Mouse (Mus musculus): ENCODE measurements around the gene Ap2a1.

Ap2a1 gene

GRCm38 (mm10) chr7:44863982-44864494 is 65.3 kb downstream of the Ap2a1 start:
- DNase-seq, result no peak

DNA sequence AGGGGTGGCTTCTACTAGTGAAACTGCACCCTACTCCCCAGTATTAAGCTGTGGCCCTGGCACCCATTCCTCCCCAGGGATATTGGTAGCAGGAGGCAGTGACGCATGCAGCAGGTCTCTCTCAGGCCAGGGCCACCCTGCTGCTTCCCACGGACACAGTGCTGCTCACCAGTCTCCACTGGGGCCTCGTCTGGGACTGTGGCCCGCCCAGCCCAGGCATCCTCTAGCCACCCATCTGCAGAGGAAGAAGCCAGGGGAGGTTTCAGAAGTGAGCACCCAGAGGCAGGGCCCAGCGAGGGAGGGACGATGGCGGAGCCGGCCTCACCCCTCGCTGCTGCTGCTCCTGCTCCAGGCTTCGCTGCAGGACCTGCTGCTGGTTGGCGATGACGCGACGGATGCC is 66.1 kb downstream of the Ap2a1 start:
- DNase-seq, result no peak

DNA sequence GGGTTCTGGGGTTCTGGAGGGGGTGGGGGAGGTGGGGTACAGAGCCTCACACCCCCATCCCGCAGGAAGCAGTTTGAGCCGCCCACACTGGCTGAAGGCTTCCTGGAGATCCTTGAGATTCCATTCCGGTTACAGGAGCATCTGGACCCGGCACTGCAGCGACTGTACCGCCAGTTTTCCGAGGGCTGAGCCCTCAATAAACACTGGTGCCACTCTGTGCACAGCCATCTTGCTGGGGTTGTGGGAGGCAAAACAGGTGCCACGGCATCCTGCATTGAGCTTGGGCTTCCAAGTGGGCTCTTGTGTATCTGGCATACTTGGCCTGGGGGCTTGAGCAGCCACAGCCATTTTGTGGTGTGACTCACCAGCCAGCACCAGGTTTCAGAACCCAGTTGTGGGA is 66.9 kb downstream of the Ap2a1 start:
- no peak for DNase-seq

GRCm38 (mm10) chr7:44861429-44861816 is 67.9 kb downstream of the Ap2a1 start:
- no peak for DNase-seq

DNA sequence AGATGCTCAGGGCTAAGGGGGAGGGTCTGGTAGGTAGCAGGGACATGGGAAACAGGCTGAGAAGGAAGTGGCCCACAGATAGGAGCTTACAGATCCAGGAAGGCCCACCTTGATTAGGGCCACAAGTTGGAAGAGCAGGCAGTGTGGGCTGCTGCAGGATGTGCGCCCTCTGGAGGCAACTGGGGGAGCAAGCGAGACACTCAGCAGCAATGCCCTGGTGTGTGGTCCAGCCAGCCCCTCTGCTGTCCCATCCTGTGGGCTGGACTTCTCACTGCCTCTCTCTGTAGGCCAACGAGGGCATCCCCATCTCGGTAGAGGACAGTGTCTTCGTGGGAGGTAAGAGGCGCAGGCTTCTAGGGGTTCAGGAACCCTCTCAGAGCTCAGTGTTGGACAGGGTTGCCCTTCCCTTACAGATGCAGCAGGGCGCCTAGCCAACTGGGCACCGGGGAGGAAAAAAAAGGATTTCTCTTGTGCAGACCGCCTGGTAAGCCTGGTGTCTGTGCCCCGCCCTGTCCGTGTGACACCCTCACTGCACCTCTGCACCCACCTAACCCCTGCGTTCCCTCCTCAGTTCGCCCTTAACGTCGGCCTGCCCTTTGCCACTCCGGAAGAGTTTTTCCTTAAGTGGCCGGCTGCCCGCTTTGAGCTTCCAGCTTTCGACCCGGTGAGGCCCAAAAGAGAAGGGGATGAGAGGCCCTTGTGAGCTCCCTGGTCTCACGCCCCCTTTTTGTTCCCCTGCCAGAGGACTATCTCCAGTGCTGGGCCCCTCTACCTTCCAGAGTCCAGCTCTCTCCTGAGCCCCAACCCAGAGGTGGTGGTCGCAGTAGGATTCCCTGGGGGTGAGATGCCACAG is 68.5 kb downstream of the Ap2a1 start:
- peak; percentile 75 for DNase-seq

DNA sequence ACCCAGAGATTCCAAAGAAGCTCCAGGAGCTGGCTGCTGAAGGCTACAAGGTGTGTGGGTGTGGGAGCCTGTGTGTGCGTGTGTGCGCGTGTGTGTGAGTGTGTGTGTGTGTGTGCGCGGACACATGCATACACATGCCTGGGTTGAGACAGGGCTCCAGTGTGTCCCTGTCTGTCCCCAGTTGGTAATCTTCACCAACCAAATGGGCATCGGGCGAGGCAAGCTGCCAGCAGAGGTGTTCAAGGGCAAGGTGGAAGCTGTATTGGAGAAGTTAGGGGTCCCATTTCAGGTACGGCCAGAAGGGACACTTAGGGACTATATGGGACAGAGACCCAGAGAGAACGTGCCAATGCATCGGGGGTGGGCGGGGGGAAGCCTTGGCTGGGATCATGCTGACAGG is 69.4 kb downstream of the Ap2a1 start:
- DNase-seq, result no peak

GRCm38 (mm10) chr7:44857905-44858304 is 71.4 kb downstream of the Ap2a1 start:
- peak; percentile 84 for DNase-seq

- peak; percentile 89 for DNase-seq
Observed at GRCm38 (mm10) chr7:44857042-44857552, 72.2 kb downstream of the Ap2a1 start, which contains the start of gene Pnkp. Gene Pnkp (plus strand): TSS chr7:44857139.

- no peak for DNase-seq
Observed at GRCm38 (mm10) chr7:44856265-44856916, 72.9 kb downstream of the Ap2a1 start.

DNA sequence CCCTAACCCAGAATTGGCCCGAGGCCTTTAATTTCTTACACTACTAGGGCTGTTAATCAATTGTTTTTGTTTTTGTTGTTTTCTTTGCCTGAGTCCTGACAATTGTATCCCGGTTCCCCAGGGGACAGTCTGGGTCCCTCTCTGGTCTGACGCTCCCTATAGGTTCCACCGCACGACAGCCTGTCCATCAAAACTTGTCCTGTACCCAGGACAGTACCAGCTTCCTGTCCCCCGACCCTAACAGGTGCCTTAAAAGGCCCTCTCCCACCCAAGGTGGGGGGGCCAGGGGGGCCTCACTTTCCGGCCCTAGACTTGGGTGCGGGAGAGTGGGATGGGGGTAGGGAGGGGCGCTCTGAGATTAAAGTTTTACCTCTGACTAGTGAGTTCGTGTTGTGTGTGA is 74.3 kb downstream of the Ap2a1 start:
- DNase-seq, result no peak

DNA sequence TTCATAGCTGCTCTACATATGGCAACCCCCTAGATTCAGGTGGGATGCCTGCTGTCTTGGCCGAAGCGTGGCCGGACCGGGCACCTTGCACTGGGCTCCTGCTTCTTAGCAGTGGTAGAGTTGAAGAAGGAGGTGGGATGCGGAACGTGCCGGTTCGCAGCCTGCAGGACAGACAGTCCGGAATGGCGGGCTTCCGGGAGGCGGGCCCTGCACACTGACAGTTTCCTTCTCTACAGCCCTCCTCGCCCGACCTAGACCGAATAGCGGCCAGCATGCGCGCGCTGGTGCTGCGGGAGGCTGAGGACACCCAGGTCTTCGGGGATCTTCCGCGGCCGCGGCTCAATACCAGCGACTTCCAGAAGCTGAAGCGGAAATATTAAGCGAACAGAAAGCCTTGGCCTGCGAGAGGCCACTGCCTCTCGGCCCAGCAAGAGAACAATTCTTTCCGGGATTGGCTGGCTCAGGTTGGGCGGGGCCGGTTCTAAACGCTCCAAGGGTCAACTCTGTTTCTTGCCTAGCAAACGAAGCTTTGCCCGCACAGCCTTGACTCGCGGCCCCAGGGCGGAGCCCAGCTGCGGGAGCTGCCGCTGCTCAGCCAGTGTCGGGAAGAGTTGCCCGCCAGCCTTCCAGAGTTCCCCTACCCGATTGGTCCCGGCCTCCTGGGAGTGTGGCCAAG is 74.8 kb downstream of the Ap2a1 start:
- peak; percentile 93 for DNase-seq

GRCm38 (mm10) chr7:44853596-44854355 is 75.5 kb downstream of the Ap2a1 start:
- DNase-seq, result no peak

GRCm38 (mm10) chr7:44853065-44853464 is 76.2 kb downstream of the Ap2a1 start:
- no peak for DNase-seq

- no peak for DNase-seq
Observed at GRCm38 (mm10) chr7:44852259-44853027, 76.9 kb downstream of the Ap2a1 start.

GRCm38 (mm10) chr7:44851625-44852234 is 77.6 kb downstream of the Ap2a1 start:
- DNase-seq, result no peak

DNA sequence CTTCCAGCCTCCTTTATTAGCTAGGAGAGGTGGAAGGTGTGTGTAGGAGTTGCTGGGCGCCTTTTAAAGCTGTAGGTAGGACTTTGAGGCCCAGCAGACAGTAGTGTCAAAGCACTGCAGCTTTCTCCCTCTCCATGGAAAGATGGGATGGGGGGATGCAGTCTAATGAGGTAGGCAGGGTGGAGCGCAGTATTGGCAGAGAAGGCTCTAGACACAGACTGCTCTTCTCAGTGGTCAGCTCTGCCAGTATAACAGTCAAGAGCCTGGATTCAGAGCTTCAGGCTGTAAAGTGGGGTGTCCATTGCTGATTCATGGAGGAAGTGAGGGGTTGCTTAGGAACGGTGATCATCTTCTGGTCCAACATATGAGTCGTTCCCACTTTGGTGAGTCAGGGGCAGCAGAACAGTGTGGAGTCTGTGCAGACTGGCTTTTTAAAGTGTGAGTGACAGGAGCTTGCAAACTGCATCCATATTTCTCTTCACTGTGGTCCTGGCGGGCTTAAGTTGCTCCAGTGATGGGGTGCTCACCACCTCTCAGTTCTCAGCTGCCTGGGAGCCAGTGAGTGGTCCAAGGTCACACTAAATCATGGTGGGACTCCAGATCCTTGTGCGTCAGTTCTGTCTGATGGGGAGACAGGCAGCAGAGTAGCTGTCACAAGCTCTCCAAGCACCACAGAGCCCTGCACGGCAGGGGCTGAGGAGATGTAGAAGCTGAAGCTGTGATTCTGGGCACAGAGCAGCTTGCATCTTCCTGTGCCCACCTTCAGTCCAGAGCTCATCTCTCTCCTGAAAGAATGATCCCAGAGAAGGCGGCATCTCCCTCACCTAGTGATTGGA is 78.3 kb downstream of the Ap2a1 start:
- no peak for DNase-seq

All from liver (tissue).